Mouse (Mus musculus): ENCODE results near the gene Gm13889. TPM values are rescaled to one million over a fixed set of nuclear protein-coding genes. Genes with fewer than 3 reads are reported as not detected.
A peak's percentile ranks its signal among the peaks of the same experiment; 100 is the strongest.

Gm13889 gene
- polyA plus RNA-seq, 1 experiment from 2014 or later = 7.1 TPM

DNA sequence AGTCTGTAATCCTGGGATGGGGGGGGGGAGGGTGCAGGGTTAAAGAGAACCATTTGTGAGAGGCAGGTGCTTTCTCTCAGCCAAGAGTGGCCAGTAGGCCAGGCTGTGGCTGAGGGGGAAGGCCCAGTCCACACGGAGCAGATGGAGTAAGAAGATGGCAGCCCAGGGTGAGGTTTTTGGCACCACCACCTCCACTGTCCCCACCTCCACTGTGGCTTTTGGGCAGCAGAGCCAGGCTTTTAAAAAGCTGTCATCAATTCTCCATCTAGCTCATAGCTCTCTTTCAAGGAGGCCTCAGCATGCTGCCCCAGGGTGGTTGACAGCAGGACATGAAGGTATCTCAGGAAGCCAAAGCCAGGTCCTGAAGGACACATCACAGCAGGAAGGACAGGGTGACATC, 6.8 kb upstream of the Gm13889 start:
- Histone ChIP-seq H3K36me3 (ENCODE audit: control insufficient read depth, insufficient read depth) (no peaks in the 10 kb centered on the region), H3K4me1 (ENCODE audit: control insufficient read depth, insufficient read depth, low read length) (no peaks in the 10 kb centered on the region), H3K9ac (ENCODE audit: low read length) (no peak overlapping the region), H3K9me3 (replicated peaks; ENCODE audit: control insufficient read depth, low read length) (no peaks in the 10 kb centered on the region), H3K4me2 (ENCODE audit: low read depth, low read length) (no peak overlapping the region), H3K4me3 (ENCODE audit: low read length) (no peak overlapping the region), H3K27me3 (ENCODE audit: control insufficient read depth, insufficient read depth, low read length) (no peaks in the 10 kb centered on the region), H3K27ac (ENCODE audit: low read length) (no peak overlapping the region)
- ATAC-seq (replicated peaks; ENCODE audit: extremely low read depth, insufficient read depth, low FRiP score) = no peak
- 50% methylated on average over 1 of the region's 1 CpGs for WGBS

DNA sequence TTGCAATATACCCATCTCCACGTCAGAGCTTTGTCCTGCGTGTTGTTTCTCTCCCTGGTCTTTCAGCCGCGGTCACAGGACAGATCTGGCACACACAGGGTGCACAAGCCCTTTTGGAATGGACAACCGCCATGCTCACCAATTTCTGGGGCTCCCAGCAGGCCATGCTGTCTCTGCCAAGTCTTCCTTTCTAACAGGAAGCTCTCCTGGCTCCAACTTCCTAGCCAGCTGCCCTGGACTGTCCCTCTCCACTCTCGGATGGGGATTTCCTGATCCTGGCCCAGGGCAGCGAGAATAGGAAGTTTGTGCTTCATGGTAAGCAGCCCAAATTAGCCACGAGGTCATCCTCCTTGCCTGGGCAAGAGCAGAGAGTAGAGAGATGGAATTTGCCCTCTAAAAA, 4.7 kb upstream of the Gm13889 start:
- peaks cover 11% of the 10 kb centered on the region for H3K27me3 ChIP-seq (ENCODE audit: control insufficient read depth, insufficient read depth, low read length)
- H3K4me2 ChIP-seq (ENCODE audit: low read depth, low read length) = no peak overlapping the region
- no peak for ATAC-seq (replicated peaks; ENCODE audit: extremely low read depth, insufficient read depth, low FRiP score)
- WGBS = 56% methylated on average over 8 of the region's 8 CpGs
- no peak overlapping the region for H3K4me3 ChIP-seq (ENCODE audit: low read length)
- H3K4me1 ChIP-seq (ENCODE audit: control insufficient read depth, insufficient read depth, low read length) = no peaks in the 10 kb centered on the region
- no peak overlapping the region for H3K9ac ChIP-seq (ENCODE audit: low read length)
- no peaks in the 10 kb centered on the region for H3K9me3 ChIP-seq (replicated peaks; ENCODE audit: control insufficient read depth, low read length)
- no peaks in the 10 kb centered on the region for H3K36me3 ChIP-seq (ENCODE audit: control insufficient read depth, insufficient read depth)
- no peak overlapping the region for H3K27ac ChIP-seq (ENCODE audit: low read length)

DNA sequence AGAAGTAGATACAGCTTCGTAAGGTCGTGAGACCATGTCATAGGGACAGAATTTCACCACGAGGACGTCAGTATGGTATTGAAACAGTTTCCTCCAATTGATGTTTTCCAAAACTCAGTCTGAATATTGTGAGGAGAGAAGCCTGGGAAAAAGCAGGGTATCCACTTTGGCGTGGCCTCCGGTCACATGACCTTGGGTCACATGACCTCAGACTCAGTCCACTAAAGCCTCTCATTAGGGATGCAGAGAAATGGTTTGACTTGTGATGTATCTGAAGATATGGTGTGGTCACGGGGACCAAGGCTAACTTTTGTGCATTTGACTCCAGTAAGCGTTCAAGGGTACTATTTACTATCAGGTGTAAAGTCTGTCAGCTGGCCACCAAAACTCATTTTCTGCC, 2.3 kb upstream of the Gm13889 start:
- Histone ChIP-seq H3K4me1 (ENCODE audit: control insufficient read depth, insufficient read depth, low read length) (peaks cover 5% of the 10 kb centered on the region), H3K4me3 (ENCODE audit: low read length) (no peak overlapping the region), H3K27ac (ENCODE audit: low read length) (no peak overlapping the region), H3K27me3 (ENCODE audit: control insufficient read depth, insufficient read depth, low read length) (peaks cover 14% of the 10 kb centered on the region), H3K9ac (ENCODE audit: low read length) (no peak overlapping the region), H3K36me3 (ENCODE audit: control insufficient read depth, insufficient read depth) (no peaks in the 10 kb centered on the region), H3K9me3 (replicated peaks; ENCODE audit: control insufficient read depth, low read length) (no peaks in the 10 kb centered on the region), H3K4me2 (ENCODE audit: low read depth, low read length) (no peak overlapping the region)
- WGBS = 73% methylated on average over 8 of the region's 8 CpGs
- no peak for ATAC-seq (replicated peaks; ENCODE audit: extremely low read depth, insufficient read depth, low FRiP score)

DNA sequence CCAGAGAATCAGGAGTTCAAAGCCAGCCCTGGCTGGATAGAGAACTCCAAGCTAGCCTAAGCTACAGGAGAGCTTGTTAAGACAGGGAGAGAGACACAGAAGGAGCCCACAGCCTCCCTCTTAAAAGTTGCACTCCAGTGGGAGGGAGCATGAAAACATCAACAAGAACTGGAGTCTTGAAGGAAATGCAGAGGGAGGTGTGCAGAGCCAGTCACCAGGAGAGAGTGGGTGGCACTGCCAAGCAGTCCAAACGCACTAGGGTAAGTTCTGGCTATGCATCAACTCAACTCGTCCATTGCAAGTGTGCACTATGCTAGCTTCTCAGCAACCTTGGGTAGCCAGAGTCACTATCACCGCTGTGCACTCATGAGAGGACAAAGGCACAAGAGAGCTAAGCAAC, 1.2 kb upstream of the Gm13889 start:
- H3K4me2 ChIP-seq (ENCODE audit: low read depth, low read length) = no peak overlapping the region
- peaks cover 5% of the 10 kb centered on the region for H3K4me1 ChIP-seq (ENCODE audit: control insufficient read depth, insufficient read depth, low read length)
- H3K9me3 ChIP-seq (replicated peaks; ENCODE audit: control insufficient read depth, low read length) = no peaks in the 10 kb centered on the region
- no peak overlapping the region for H3K27ac ChIP-seq (ENCODE audit: low read length)
- H3K36me3 ChIP-seq (ENCODE audit: control insufficient read depth, insufficient read depth) = no peaks in the 10 kb centered on the region
- H3K27me3 ChIP-seq (ENCODE audit: control insufficient read depth, insufficient read depth, low read length) = peaks cover 21% of the 10 kb centered on the region
- 67% methylated on average over 3 of the region's 3 CpGs for WGBS
- H3K4me3 ChIP-seq (ENCODE audit: low read length) = no peak overlapping the region
- no peak for ATAC-seq (replicated peaks; ENCODE audit: extremely low read depth, insufficient read depth, low FRiP score)
- H3K9ac ChIP-seq (ENCODE audit: low read length) = no peak overlapping the region

DNA sequence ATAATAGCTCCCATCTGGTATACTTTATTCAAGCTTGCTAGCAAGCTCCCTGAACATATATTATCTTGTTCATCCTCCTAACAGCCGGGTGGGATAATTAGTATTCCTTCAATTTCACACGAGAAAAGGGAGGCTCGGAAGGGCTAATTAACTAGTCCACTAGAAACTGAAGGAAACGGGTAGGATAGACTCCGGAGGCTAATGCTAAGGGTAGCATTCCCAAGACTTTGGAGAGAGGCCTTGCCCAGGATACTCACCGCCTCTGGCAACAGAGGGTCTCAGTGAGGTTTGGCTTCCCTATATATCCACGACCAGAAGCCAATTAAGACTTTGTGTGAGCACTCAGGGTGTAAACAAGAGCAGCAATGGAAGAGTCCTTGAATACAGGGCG, 779 bp upstream of the Gm13889 start:
- no peak for ATAC-seq (replicated peaks; ENCODE audit: extremely low read depth, insufficient read depth, low FRiP score)
- H3K4me3 ChIP-seq (ENCODE audit: low read length) = no peak overlapping the region
- H3K27ac ChIP-seq (ENCODE audit: low read length) = no peak overlapping the region
- H3K4me1 ChIP-seq (ENCODE audit: control insufficient read depth, insufficient read depth, low read length) = peaks cover 5% of the 10 kb centered on the region
- no peaks in the 10 kb centered on the region for H3K9me3 ChIP-seq (replicated peaks; ENCODE audit: control insufficient read depth, low read length)
- no peak overlapping the region for H3K9ac ChIP-seq (ENCODE audit: low read length)
- H3K27me3 ChIP-seq (ENCODE audit: control insufficient read depth, insufficient read depth, low read length) = peaks cover 21% of the 10 kb centered on the region
- WGBS = 65% methylated on average over 8 of the region's 8 CpGs
- no peaks in the 10 kb centered on the region for H3K36me3 ChIP-seq (ENCODE audit: control insufficient read depth, insufficient read depth)
- H3K4me2 ChIP-seq (ENCODE audit: low read depth, low read length) = no peak overlapping the region

DNA sequence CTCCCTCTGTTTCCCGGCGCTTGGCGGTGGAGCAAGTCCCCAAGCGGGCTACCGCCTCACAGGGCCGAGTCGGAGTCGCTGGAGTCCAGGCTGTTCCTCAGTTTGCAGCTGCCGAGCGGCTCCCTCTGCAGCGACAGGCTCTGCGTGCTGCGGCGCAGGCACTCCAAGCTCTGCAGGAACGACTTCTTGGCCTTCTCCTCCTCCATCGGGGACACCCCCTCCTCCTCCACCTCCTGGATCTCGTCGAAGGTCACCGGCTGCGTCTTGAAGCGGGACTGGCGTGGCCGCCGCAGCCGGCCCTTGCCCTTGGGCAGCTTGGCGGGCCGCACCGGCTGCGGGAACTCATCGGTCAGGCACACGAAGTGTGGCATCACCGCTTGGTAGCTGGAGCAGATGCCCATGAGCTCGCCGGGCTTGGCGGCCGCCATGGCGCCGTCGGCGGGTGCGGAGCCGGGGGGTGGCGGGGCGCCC, 635 bp downstream of the Gm13889 start:
- Histone ChIP-seq H3K27me3 (ENCODE audit: control insufficient read depth, insufficient read depth, low read length) (peaks cover 21% of the 10 kb centered on the region), H3K27ac (ENCODE audit: low read length) (peak overlapping the region; percentile 68)
- WGBS = under 1% methylated on average over 42 of the region's 44 CpGs

DNA sequence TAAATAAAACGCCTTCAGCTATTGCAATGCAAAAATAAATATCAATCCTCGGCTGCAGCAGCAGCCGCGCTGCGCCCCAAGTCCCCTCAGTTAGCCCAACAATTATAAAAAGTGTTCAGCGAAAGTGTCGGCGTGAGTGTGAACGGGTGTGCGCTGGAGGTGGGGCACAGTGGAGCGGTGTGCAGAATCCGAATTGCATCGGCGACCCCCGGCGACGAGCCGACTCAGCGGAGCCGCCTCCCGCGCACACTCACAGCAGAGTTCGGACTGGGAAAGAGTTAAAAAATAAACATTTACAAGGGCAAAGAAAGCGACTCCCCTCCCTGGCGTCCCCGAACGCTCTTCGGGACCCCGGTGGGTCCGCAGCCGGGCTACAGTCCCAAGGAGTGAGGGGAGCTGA, 1.1 kb downstream of the Gm13889 start:
- H3K4me3 ChIP-seq (ENCODE audit: low read length) = peak overlapping the region; percentile 84
- ATAC-seq (replicated peaks; ENCODE audit: extremely low read depth, insufficient read depth, low FRiP score) = no peak
- H3K9ac ChIP-seq (ENCODE audit: low read length) = peak overlapping the region; percentile 89
- peaks cover 5% of the 10 kb centered on the region for H3K4me1 ChIP-seq (ENCODE audit: control insufficient read depth, insufficient read depth, low read length)
- WGBS = under 1% methylated on average over 31 of the region's 31 CpGs
- H3K36me3 ChIP-seq (ENCODE audit: control insufficient read depth, insufficient read depth) = no peaks in the 10 kb centered on the region
- peak overlapping the region; percentile 99 for H3K4me2 ChIP-seq (ENCODE audit: low read depth, low read length)
- peak overlapping the region; percentile 68 for H3K27ac ChIP-seq (ENCODE audit: low read length)
- H3K27me3 ChIP-seq (ENCODE audit: control insufficient read depth, insufficient read depth, low read length) = peaks cover 21% of the 10 kb centered on the region
- no peaks in the 10 kb centered on the region for H3K9me3 ChIP-seq (replicated peaks; ENCODE audit: control insufficient read depth, low read length)

More for the DNA sequence above, 635 bp downstream of the Gm13889 start:
- peaks cover 5% of the 10 kb centered on the region for H3K4me1 ChIP-seq (ENCODE audit: control insufficient read depth, insufficient read depth, low read length)
- peak; percentile 60 for ATAC-seq (replicated peaks; ENCODE audit: extremely low read depth, insufficient read depth, low FRiP score)
- peak overlapping the region; percentile 99 for H3K4me2 ChIP-seq (ENCODE audit: low read depth, low read length)
- H3K9ac ChIP-seq (ENCODE audit: low read length) = peak overlapping the region; percentile 89
- peak overlapping the region; percentile 84 for H3K4me3 ChIP-seq (ENCODE audit: low read length)
- no peaks in the 10 kb centered on the region for H3K36me3 ChIP-seq (ENCODE audit: control insufficient read depth, insufficient read depth)
- H3K9me3 ChIP-seq (replicated peaks; ENCODE audit: control insufficient read depth, low read length) = no peaks in the 10 kb centered on the region

DNA sequence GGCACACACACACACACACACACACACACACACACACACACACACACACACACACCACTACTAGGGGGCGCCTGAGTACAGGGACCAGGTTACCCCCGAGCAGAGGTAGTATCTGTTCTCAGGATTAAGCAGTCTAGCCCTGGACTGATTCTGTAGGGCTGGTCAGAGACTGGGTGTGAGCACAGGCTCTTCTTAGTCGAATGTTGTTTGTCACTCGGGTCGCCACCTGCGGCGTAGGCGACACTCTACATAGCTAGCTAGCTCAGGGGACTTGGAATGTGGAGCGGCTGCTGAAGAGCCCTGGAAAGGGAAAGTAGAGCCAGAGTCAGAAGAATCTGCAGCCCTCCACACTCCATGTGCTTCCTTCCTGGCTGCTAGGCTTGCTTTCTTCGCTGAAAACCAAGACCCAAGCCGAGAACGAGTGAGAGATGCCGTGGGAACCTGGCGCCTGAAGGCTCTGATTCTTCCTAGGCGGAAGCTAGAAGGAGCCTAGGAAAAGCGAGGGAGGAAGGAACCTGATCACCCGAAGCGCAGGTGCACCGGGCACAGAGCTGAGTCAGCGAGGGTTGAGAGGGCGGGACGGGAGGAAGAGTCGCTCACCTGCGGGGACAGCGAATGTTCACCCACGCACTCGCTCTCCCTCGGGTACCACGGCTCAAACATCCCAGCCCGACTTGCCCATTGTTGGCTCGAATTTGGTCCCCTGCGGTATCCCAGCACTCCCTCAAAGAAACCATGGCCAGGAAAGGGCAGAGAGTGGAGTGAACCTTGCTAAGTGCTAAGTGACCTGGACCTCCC, 2.0 kb downstream of the Gm13889 start:
- WGBS = 1% methylated on average over 29 of the region's 32 CpGs
- peak overlapping the region; percentile 89 for H3K9ac ChIP-seq (ENCODE audit: low read length)
- H3K9me3 ChIP-seq (replicated peaks; ENCODE audit: control insufficient read depth, low read length) = no peaks in the 10 kb centered on the region
- H3K27me3 ChIP-seq (ENCODE audit: control insufficient read depth, insufficient read depth, low read length) = peaks cover 21% of the 10 kb centered on the region
- H3K4me1 ChIP-seq (ENCODE audit: control insufficient read depth, insufficient read depth, low read length) = peaks cover 5% of the 10 kb centered on the region
- H3K36me3 ChIP-seq (ENCODE audit: control insufficient read depth, insufficient read depth) = no peaks in the 10 kb centered on the region
- H3K27ac ChIP-seq (ENCODE audit: low read length) = no peak overlapping the region
- H3K4me2 ChIP-seq (ENCODE audit: low read depth, low read length) = peak overlapping the region; percentile 99
- H3K4me3 ChIP-seq (ENCODE audit: low read length) = peak overlapping the region; percentile 84
- ATAC-seq (replicated peaks; ENCODE audit: extremely low read depth, insufficient read depth, low FRiP score) = no peak

DNA sequence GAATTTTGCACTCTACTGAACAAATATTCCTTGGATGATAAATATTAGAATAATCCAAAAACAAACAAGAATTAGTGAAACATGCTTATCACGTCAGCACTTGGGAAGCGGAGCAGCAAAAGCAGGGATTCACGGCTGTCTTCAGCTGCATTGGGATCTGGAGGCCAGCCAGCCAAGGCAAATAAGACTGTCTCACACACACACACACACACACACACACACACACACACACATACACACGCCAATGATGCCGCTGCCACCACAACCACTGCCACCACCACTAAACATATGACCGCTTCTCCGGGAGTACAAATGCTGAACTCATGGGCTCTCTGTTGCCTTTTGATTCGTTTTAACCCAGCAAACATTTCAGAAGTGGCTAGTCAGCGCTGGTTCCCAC, 3.3 kb downstream of the Gm13889 start:
- H3K27me3 ChIP-seq (ENCODE audit: control insufficient read depth, insufficient read depth, low read length) = peaks cover 21% of the 10 kb centered on the region

More for the DNA sequence above, 3.3 kb downstream of the Gm13889 start:
- WGBS = 80% methylated on average over 9 of the region's 9 CpGs
- H3K4me3 ChIP-seq (ENCODE audit: low read length) = no peak overlapping the region
- H3K4me2 ChIP-seq (ENCODE audit: low read depth, low read length) = no peak overlapping the region
- H3K4me1 ChIP-seq (ENCODE audit: control insufficient read depth, insufficient read depth, low read length) = peaks cover 5% of the 10 kb centered on the region
- H3K9ac ChIP-seq (ENCODE audit: low read length) = no peak overlapping the region
- H3K9me3 ChIP-seq (replicated peaks; ENCODE audit: control insufficient read depth, low read length) = no peaks in the 10 kb centered on the region
- no peaks in the 10 kb centered on the region for H3K36me3 ChIP-seq (ENCODE audit: control insufficient read depth, insufficient read depth)
- no peak for ATAC-seq (replicated peaks; ENCODE audit: extremely low read depth, insufficient read depth, low FRiP score)
- no peak overlapping the region for H3K27ac ChIP-seq (ENCODE audit: low read length)
